Mouse (Mus musculus) limb, embryonic 12.5 days (tissue): ENCODE measurements around the gene Slc41a2. TPM values are rescaled to one million over a fixed set of nuclear protein-coding genes. Genes with fewer than 3 reads are reported as not detected.

ENCODE experiments used
- ATAC-seq: fragments of 200-750 bp; cut with Nextera tagmentation; 2 replicates; pipeline ENCODE4 v1.8.0; 2017; ENCODE audit warnings: low read depth, moderate TSS enrichment; ENCODE audit not compliant: insufficient number of reproducible peaks, insufficient read depth, low FRiP score, low TSS enrichment
- H3K27ac ChIP-seq: fragments of 300-500 bp; sonication (generic); 2 replicates; pipeline ENCODE4 v1.5.1; 2016; ENCODE audit warnings: mild to moderate bottlenecking, moderate library complexity
- H3K27me3 ChIP-seq: fragments of 300-500 bp; sonication (generic); 2 replicates; pipeline ENCODE4 v1.6.1; 2016; ENCODE audit warnings: mild to moderate bottlenecking, moderate library complexity
- H3K36me3 ChIP-seq: fragments of 300-500 bp; sonication (generic); 2 replicates; pipeline ENCODE4 v1.6.1; 2016; ENCODE audit warnings: mild to moderate bottlenecking, moderate library complexity
- H3K4me1 ChIP-seq: fragments of 300-500 bp; sonication (generic); replicated peaks from 2 replicates; pipeline ENCODE4 v1.6.1; 2016
- H3K4me2 ChIP-seq: fragments of 300-500 bp; sonication (generic); 2 replicates; pipeline ENCODE4 v1.6.1; 2016; ENCODE audit warnings: mild to moderate bottlenecking, moderate library complexity
- H3K4me3 ChIP-seq: fragments of 300-500 bp; sonication (generic); replicated peaks from 2 replicates; pipeline ENCODE4 v1.5.1; 2016; ENCODE audit warnings: mild to moderate bottlenecking
- H3K9ac ChIP-seq: fragments of 300-500 bp; sonication (generic); replicated peaks from 2 replicates; pipeline ENCODE4 v1.6.1; 2016; ENCODE audit warnings: mild to moderate bottlenecking, moderate library complexity
- H3K9me3 ChIP-seq: fragments of 300-500 bp; sonication (generic); 2 replicates; pipeline ENCODE4 v1.6.1; 2016; ENCODE audit warnings: mild to moderate bottlenecking, moderate library complexity
- WGBS: fragments of 180-500 bp; shearing (Covaris S2); methylation state at CpG from one replicate; pipeline ENCODE4 v1.1.7; 2016; 5-methylcytosine and 5-hydroxymethylcytosine counted together
- polyA plus RNA-seq: library from polyadenylated mRNA; unstranded; fragments of >200 nt; fragmentation: Nextera tagmentation; extraction: Ambion mirVana; gene quantifications from 2 replicates; pipeline ENCODE4 v1.2.1, GENCODE M21; 2016

The Slc41a2 gene
- polyA plus RNA-seq, 1 experiment from 2014 or later, result 0.44 TPM

- no peak overlapping the region for H3K9ac ChIP-seq
- H3K27ac ChIP-seq, result no peak overlapping the region
- H3K4me1 ChIP-seq, result peaks cover 6% of the 10 kb centered on the region
- no peaks in the 10 kb centered on the region for H3K9me3 ChIP-seq
- WGBS, result 59% methylated on average over 3 of the region's 3 CpGs
- peaks cover 5% of the 10 kb centered on the region for H3K27me3 ChIP-seq
- H3K4me3 ChIP-seq, result no peak overlapping the region
- ATAC-seq, result no peak
- no peaks in the 10 kb centered on the region for H3K36me3 ChIP-seq
- no peak overlapping the region for H3K4me2 ChIP-seq
These were observed 36.6 kb downstream of the Slc41a2 start for GRCm38 (mm10) chr10:83301054-83301453.

- no peak overlapping the region for H3K4me3 ChIP-seq
These were observed 40.7 kb downstream of the Slc41a2 start for GRCm38 (mm10) chr10:83297017-83297416.

GRCm38 (mm10) chr10:83294746-83295145, 42.9 kb downstream of the Slc41a2 start:
- peaks cover 14% of the 10 kb centered on the region for H3K4me1 ChIP-seq
- H3K4me3 ChIP-seq, result no peak overlapping the region
- no peak overlapping the region for H3K9ac ChIP-seq
- no peak overlapping the region for H3K4me2 ChIP-seq
- WGBS, result 9% methylated on average over 9 of the region's 9 CpGs
- no peaks in the 10 kb centered on the region for H3K36me3 ChIP-seq
- peaks cover 28% of the 10 kb centered on the region for H3K27me3 ChIP-seq
- no peak for ATAC-seq
- no peaks in the 10 kb centered on the region for H3K9me3 ChIP-seq
- H3K27ac ChIP-seq, result no peak overlapping the region

More at GRCm38 (mm10) chr10:83297017-83297416, 40.7 kb downstream of the Slc41a2 start:
- Histone ChIP-seq H3K9me3 (no peaks in the 10 kb centered on the region), H3K4me1 (peaks cover 14% of the 10 kb centered on the region), H3K36me3 (no peaks in the 10 kb centered on the region), H3K9ac (no peak overlapping the region), H3K4me2 (no peak overlapping the region), H3K27ac (no peak overlapping the region), H3K27me3 (peaks cover 28% of the 10 kb centered on the region)
- no peak for ATAC-seq
- 78% methylated on average over 4 of the region's 4 CpGs for whole genome bisulfite sequencing

GRCm38 (mm10) chr10:83293352-83293751, 44.3 kb downstream of the Slc41a2 start:
- H3K9ac ChIP-seq, result no peak overlapping the region
- H3K9me3 ChIP-seq, result no peaks in the 10 kb centered on the region
- H3K4me3 ChIP-seq, result no peak overlapping the region
- peaks cover 28% of the 10 kb centered on the region for H3K27me3 ChIP-seq
- 0 out of 2 replicates have a peak, but pooled peaks cover 8% of the 10 kb centered on the region for H3K4me1 ChIP-seq
- H3K36me3 ChIP-seq, result no peaks in the 10 kb centered on the region
- no peak overlapping the region for H3K27ac ChIP-seq
- H3K4me2 ChIP-seq, result no peak overlapping the region
- WGBS, result 78% methylated on average over 9 of the region's 9 CpGs
- ATAC-seq, result no peak

- Histone ChIP-seq H3K9ac (no peak overlapping the region), H3K27me3 (peaks cover 28% of the 10 kb centered on the region), H3K4me2 (no peak overlapping the region), H3K27ac (no peak overlapping the region), H3K4me3 (no peak overlapping the region), H3K4me1 (0 out of 2 replicates have a peak, but pooled peaks cover 8% of the 10 kb centered on the region), H3K9me3 (no peaks in the 10 kb centered on the region), H3K36me3 (no peaks in the 10 kb centered on the region)
- 85% methylated on average over 11 of the region's 11 CpGs for WGBS
- ATAC-seq, result no peak
These were observed 46.0 kb downstream of the Slc41a2 start for GRCm38 (mm10) chr10:83291731-83292130.

- no peak overlapping the region for H3K4me3 ChIP-seq
- ATAC-seq, result no peak
- no peak overlapping the region for H3K27ac ChIP-seq
- no peaks in the 10 kb centered on the region for H3K9me3 ChIP-seq
- H3K36me3 ChIP-seq, result no peaks in the 10 kb centered on the region
- H3K9ac ChIP-seq, result no peak overlapping the region
- peaks cover 14% of the 10 kb centered on the region for H3K4me1 ChIP-seq
- 75% methylated on average over 6 of the region's 6 CpGs for WGBS
- H3K27me3 ChIP-seq, result peaks cover 4% of the 10 kb centered on the region; the same call in 1 of the 2 replicates
- no peak overlapping the region for H3K4me2 ChIP-seq
These were observed 49.9 kb downstream of the Slc41a2 start for GRCm38 (mm10) chr10:83287828-83288227.

- WGBS, result 27% methylated on average over 7 of the region's 7 CpGs
- peaks cover 14% of the 10 kb centered on the region for H3K4me1 ChIP-seq
- H3K9ac ChIP-seq, result no peak overlapping the region
- no peak overlapping the region for H3K4me3 ChIP-seq
- peaks cover 3% of the 10 kb centered on the region; the same call in 1 of the 2 replicates for H3K27me3 ChIP-seq
- no peaks in the 10 kb centered on the region for H3K9me3 ChIP-seq
- ATAC-seq, result no peak
- H3K36me3 ChIP-seq, result no peaks in the 10 kb centered on the region
- H3K27ac ChIP-seq, result no peak overlapping the region
- H3K4me2 ChIP-seq, result peak overlapping the region; percentile 40
These were observed 51.3 kb downstream of the Slc41a2 start for GRCm38 (mm10) chr10:83286399-83286798.

- Histone ChIP-seq H3K9ac (no peak overlapping the region), H3K9me3 (no peaks in the 10 kb centered on the region), H3K27ac (no peak overlapping the region), H3K4me2 (peak overlapping the region; percentile 40), H3K4me3 (no peak overlapping the region), H3K27me3 (peaks cover 3% of the 10 kb centered on the region; the same call in 1 of the 2 replicates), H3K4me1 (peaks cover 14% of the 10 kb centered on the region), H3K36me3 (no peaks in the 10 kb centered on the region)
- no peak for ATAC-seq
- 41% methylated on average over 7 of the region's 7 CpGs for WGBS
These were observed 51.9 kb downstream of the Slc41a2 start for GRCm38 (mm10) chr10:83285724-83286256.

GRCm38 (mm10) chr10:83284916-83285315, 52.8 kb downstream of the Slc41a2 start:
- H3K27ac ChIP-seq, result no peak overlapping the region
- H3K36me3 ChIP-seq, result no peaks in the 10 kb centered on the region
- peaks cover 14% of the 10 kb centered on the region for H3K4me1 ChIP-seq
- no peak overlapping the region for H3K4me3 ChIP-seq
- no peaks in the 10 kb centered on the region for H3K9me3 ChIP-seq
- ATAC-seq, result no peak
- H3K9ac ChIP-seq, result no peak overlapping the region
- peaks cover 3% of the 10 kb centered on the region; the same call in 1 of the 2 replicates for H3K27me3 ChIP-seq
- H3K4me2 ChIP-seq, result no peak overlapping the region
- 93% methylated on average over 4 of the region's 4 CpGs for WGBS

GRCm38 (mm10) chr10:83266731-83267130, 71.0 kb downstream of the Slc41a2 start:
- Histone ChIP-seq H3K36me3 (no peaks in the 10 kb centered on the region), H3K27me3 (no peaks in the 10 kb centered on the region), H3K9me3 (peaks cover 4% of the 10 kb centered on the region; the same call in 1 of the 2 replicates), H3K4me1 (no peaks in the 10 kb centered on the region), H3K4me2 (no peak overlapping the region), H3K9ac (no peak overlapping the region), H3K4me3 (no peak overlapping the region), H3K27ac (no peak overlapping the region)
- ATAC-seq, result no peak
- WGBS, result 66% methylated on average over 13 of the region's 13 CpGs

- 90% methylated on average over 5 of the region's 5 CpGs for WGBS
- no peaks in the 10 kb centered on the region for H3K27me3 ChIP-seq
- H3K9me3 ChIP-seq, result peaks cover 5% of the 10 kb centered on the region; the same call in 1 of the 2 replicates
- H3K4me3 ChIP-seq, result no peak overlapping the region
- no peak overlapping the region for H3K9ac ChIP-seq
- no peak overlapping the region for H3K27ac ChIP-seq
- H3K4me1 ChIP-seq, result no peaks in the 10 kb centered on the region
- no peak for ATAC-seq
- H3K36me3 ChIP-seq, result no peaks in the 10 kb centered on the region
- no peak overlapping the region for H3K4me2 ChIP-seq
These were observed 71.4 kb downstream of the Slc41a2 start for GRCm38 (mm10) chr10:83266241-83266640.

- no peak for ATAC-seq
These were observed 73.0 kb downstream of the Slc41a2 start for GRCm38 (mm10) chr10:83264680-83265079.

More at GRCm38 (mm10) chr10:83264680-83265079, 73.0 kb downstream of the Slc41a2 start:
- H3K4me3 ChIP-seq, result no peak overlapping the region
- no peaks in the 10 kb centered on the region for H3K36me3 ChIP-seq
- H3K9me3 ChIP-seq, result peaks cover 5% of the 10 kb centered on the region; the same call in 1 of the 2 replicates
- no peaks in the 10 kb centered on the region for H3K27me3 ChIP-seq
- H3K9ac ChIP-seq, result no peak overlapping the region
- WGBS, result 62% methylated on average over 8 of the region's 8 CpGs
- H3K4me1 ChIP-seq, result no peaks in the 10 kb centered on the region
- no peak overlapping the region for H3K4me2 ChIP-seq
- no peak overlapping the region for H3K27ac ChIP-seq
